8 mouse cellular contexts compared by ENCODE assay signal in genomic region chr13:30566767-30567166, GRCm38 (mm10). TPM values are rescaled to one million over a fixed set of nuclear protein-coding genes. Genes with fewer than 3 reads are reported as not detected.
DNase-seq lines count a peak whose midpoint lies in the region; ATAC-seq and TF ChIP-seq lines count a peak whose summit lies in the region.

No protein-coding gene starts in this region.

- no peak overlapping the region for H3K4me3 ChIP-seq in forebrain, embryonic 10.5 days
- H3K4me3 ChIP-seq in forebrain, embryonic 13.5 days, result no peak overlapping the region
- no peak overlapping the region for H3K4me3 ChIP-seq in C2C12 (ENCODE audit: insufficient read depth, poor library complexity, severe bottlenecking)
- H3K4me3 ChIP-seq in heart, embryonic 16.5 days (ENCODE audit: low read length), result no peak overlapping the region

- no peaks in the 10 kb centered on the region for H3K36me3 ChIP-seq in forebrain, embryonic 10.5 days (replicated peaks)
- no peaks in the 10 kb centered on the region for H3K36me3 ChIP-seq in forebrain, embryonic 13.5 days (ENCODE audit: poor library complexity, severe bottlenecking)
- no peaks in the 10 kb centered on the region for H3K36me3 ChIP-seq in C2C12 (ENCODE audit: control insufficient read depth, insufficient read depth)
- no peaks in the 10 kb centered on the region for H3K36me3 ChIP-seq in heart, embryonic 16.5 days (ENCODE audit: control insufficient read depth, insufficient read depth)

- no peaks in the 10 kb centered on the region for H3K79me2 ChIP-seq in C2C12 (ENCODE audit: control insufficient read depth, insufficient read depth)

- ATAC-seq in forebrain, embryonic 13.5 days, result no peak
- 0 out of 2 replicates have a peak, but pooled peaks have one; percentile 55 for ATAC-seq in heart, embryonic 16.5 days (replicated peaks; ENCODE audit: extremely low read depth, insufficient read depth, low FRiP score)

- TF ChIP-seq CTCF in C2C12 (IDR thresholded peaks at IDR 0.05; ENCODE audit: control insufficient read depth, insufficient read depth, insufficient read length), result peak; percentile 40
- peak; percentile 50 for TF ChIP-seq CTCF in brain, embryonic 14.5 days (IDR thresholded peaks at IDR 0.05; ENCODE audit: borderline replicate concordance, extremely low read depth, insufficient read depth, insufficient read length)

- no peak overlapping the region for H3ac ChIP-seq in C2C12 (ENCODE audit: control insufficient read depth, insufficient read length, low read depth)

- no peaks in the 10 kb centered on the region for H3K27me3 ChIP-seq in forebrain, embryonic 10.5 days (ENCODE audit: poor library complexity, severe bottlenecking)
- H3K27me3 ChIP-seq in forebrain, embryonic 13.5 days, result no peaks in the 10 kb centered on the region
- no peaks in the 10 kb centered on the region for H3K27me3 ChIP-seq in C2C12 (ENCODE audit: control insufficient read depth, insufficient read depth, insufficient read length)
- no peaks in the 10 kb centered on the region for H3K27me3 ChIP-seq in heart, embryonic 16.5 days (ENCODE audit: control insufficient read depth, insufficient read depth, low read length)

- H3K9ac ChIP-seq in forebrain, embryonic 13.5 days, result no peak overlapping the region
- no peak overlapping the region for H3K9ac ChIP-seq in heart, embryonic 16.5 days (ENCODE audit: low read length)

- WGBS in forebrain, embryonic 10.5 days, result 72% methylated on average over 8 of the region's 8 CpGs
- WGBS in forebrain, embryonic 13.5 days, result 64% methylated on average over 8 of the region's 8 CpGs
- WGBS in heart, embryonic 16.5 days, result 52% methylated on average over 8 of the region's 8 CpGs

- no peaks in the 10 kb centered on the region for H3K4me1 ChIP-seq in forebrain, embryonic 10.5 days
- no peaks in the 10 kb centered on the region for H3K4me1 ChIP-seq in forebrain, embryonic 13.5 days
- H3K4me1 ChIP-seq in heart, embryonic 16.5 days (ENCODE audit: control insufficient read depth, insufficient read depth, low read length), result no peaks in the 10 kb centered on the region

- H3K27ac ChIP-seq in forebrain, embryonic 10.5 days, result no peak overlapping the region
- H3K27ac ChIP-seq in forebrain, embryonic 13.5 days, result no peak overlapping the region
- no peak overlapping the region for H3K27ac ChIP-seq in heart, embryonic 16.5 days (ENCODE audit: low read length)

- peak; percentile 21 for DNase-seq in forebrain, embryonic 10.5 days (ENCODE audit: extremely low spot score, low spot score)
- DNase-seq in brain, embryonic 14.5 days (ENCODE audit: low read depth), result peak; percentile 43
- DNase-seq in left cerebral cortex, adult 11 months (ENCODE audit: low spot score), result peak; percentile 23
- DNase-seq in naive thymus-derived CD4-positive, alpha-beta T cell, adult 2 months (ENCODE audit: low read depth), result peak; percentile 66
- DNase-seq in thymus, postnatal 14 days, result peak; percentile 77

- H3K79me3 ChIP-seq in C2C12 (ENCODE audit: low read depth), result no peaks in the 10 kb centered on the region

- no peaks in the 10 kb centered on the region for H3K9me3 ChIP-seq in forebrain, embryonic 10.5 days
- H3K9me3 ChIP-seq in forebrain, embryonic 13.5 days (replicated peaks), result no peaks in the 10 kb centered on the region
- H3K9me3 ChIP-seq in heart, embryonic 16.5 days (replicated peaks; ENCODE audit: control insufficient read depth, low read length), result no peaks in the 10 kb centered on the region

- no peak for TF ChIP-seq POLR2A in brain, embryonic 14.5 days (IDR thresholded peaks at IDR 0.05; ENCODE audit: borderline replicate concordance, extremely low read depth, insufficient read depth, insufficient read length, poor library complexity, severe bottlenecking)

- H3K4me2 ChIP-seq in forebrain, embryonic 13.5 days, result no peak overlapping the region
- no peak overlapping the region for H3K4me2 ChIP-seq in heart, embryonic 16.5 days (ENCODE audit: low read depth, low read length)

TF ChIP-seq in C2C12, 6 proteins besides CTCF, POLR2A, EP300 and RAD21:
- no peak for TF ChIP-seq MAX (IDR thresholded peaks at IDR 0.05)

RNA-seq across cellular contexts. Expression of gene Uqcrfs1, which starts 21.6 kb away (rescaled TPM):
- 238 and 239 TPM in 2 replicates for polyA plus RNA-seq in forebrain, embryonic 10.5 days (2016; fragmentation: Nextera tagmentation; extraction: Ambion mirVana)
- 256 and 258 TPM in 2 replicates for polyA plus RNA-seq in forebrain, embryonic 13.5 days (2015; fragmentation: Nextera tagmentation; extraction: Ambion mirVana)
- polyA plus RNA-seq in C2C12 (2012; fragmentation: generic; extraction: Trizol), result 160 TPM
- polyA plus RNA-seq in brain, embryonic 14.5 days (2012; rRNA removed), result 149 and 173 TPM in 2 replicates
- polyA plus RNA-seq in heart, embryonic 16.5 days (2015; fragmentation: Nextera tagmentation; extraction: Ambion mirVana), result 777 and 809 TPM in 2 replicates

Comparison
In these comparisons a context has a peak if more than half of its experiments do, and no peak if none do; other contexts are left out.
1. DNase-seq: peak in every context shown above with its lines; median percentile 77 in thymus, postnatal 14 days; 66 in naive thymus-derived CD4-positive, alpha-beta T cell, adult 2 months; 43 in brain, embryonic 14.5 days; 23 in left cerebral cortex, adult 11 months; 21 in forebrain, embryonic 10.5 days.